Mouse (Mus musculus) gastrocnemius, postnatal 14 days (tissue): ENCODE measurements around the gene Trim28. TPM values are rescaled to one million over a fixed set of nuclear protein-coding genes. Genes with fewer than 3 reads are reported as not detected.

Source experiments
- DNase-seq: peaks from one replicate; pipeline ENCODE4 v3.0.0; 2021; ENCODE audit warnings: mixed read lengths
- intact Hi-C: fragments of 180-260 bp; cut with DNase I; formaldehyde crosslinking; loops from one replicate; pipeline ENCODE4 v1.15.1; 2025; ENCODE audit warnings: low total_unique reads
- total RNA-seq, 2 experiments: library from RNA; stranded (reverse); gene quantifications; 2 replicates each; pipeline ENCODE4 v1.2.3; 2021

The Trim28 gene
- total RNA-seq, 2 experiments from 2014 or later, result 67.0 to 85.9 TPM

- DNase-seq, result no peak
- intact Hi-C loops, result no loop called here
Observed at GRCm38 (mm10) chr7:13025511-13026112, 26.7 kb downstream of the Trim28 start.

- intact Hi-C loops, result no loop called here
- DNase-seq, result no peak
Observed at GRCm38 (mm10) chr7:13028986-13029385, 30.1 kb downstream of the Trim28 start.

- intact Hi-C loops, result no loop called here
Observed at GRCm38 (mm10) chr7:13031069-13031468, 32.2 kb downstream of the Trim28 start.

GRCm38 (mm10) chr7:13031983-13032382, 33.1 kb downstream of the Trim28 start:
- intact Hi-C loops, result no loop called here
- no peak for DNase-seq

More at GRCm38 (mm10) chr7:13031069-13031468, 32.2 kb downstream of the Trim28 start:
- no peak for DNase-seq

- no peak for DNase-seq
- intact Hi-C loops, result no loop called here
Observed at GRCm38 (mm10) chr7:13032541-13032940, 33.6 kb downstream of the Trim28 start.

- no peak for DNase-seq
- intact Hi-C loops, result no loop called here
Observed at GRCm38 (mm10) chr7:13033451-13034147, 34.7 kb downstream of the Trim28 start.

- intact Hi-C loops, result no loop called here
- DNase-seq, result peak; percentile 97
Observed at GRCm38 (mm10) chr7:13034148-13034977, 35.4 kb downstream of the Trim28 start, which contains the start of gene Chmp2a. Gene Chmp2a (minus strand): TSS chr7:13034807.

- DNase-seq, result no peak
- intact Hi-C loops, result no loop called here
Observed at GRCm38 (mm10) chr7:13035211-13035855, 36.4 kb downstream of the Trim28 start.

- no peak for DNase-seq
- intact Hi-C loops, result no loop called here
Observed at GRCm38 (mm10) chr7:13036806-13037205, 37.9 kb downstream of the Trim28 start.

- peak; percentile 48 for DNase-seq
- intact Hi-C loops, result no loop called here
Observed at GRCm38 (mm10) chr7:13037366-13037765, 38.5 kb downstream of the Trim28 start.

GRCm38 (mm10) chr7:13037901-13038555, 39.1 kb downstream of the Trim28 start, which contains the start of gene Ube2m:
Gene Ube2m (minus strand): TSS chr7:13038275.
- peak; percentile 98 for DNase-seq
- intact Hi-C loops, result no loop called here

- DNase-seq, result no peak
- intact Hi-C loops, result no loop called here
Observed at GRCm38 (mm10) chr7:13038621-13039169, 39.8 kb downstream of the Trim28 start.

GRCm38 (mm10) chr7:13039181-13039580, 40.3 kb downstream of the Trim28 start:
- intact Hi-C loops, result no loop called here
- no peak for DNase-seq

GRCm38 (mm10) chr7:13041256-13041655, 42.3 kb downstream of the Trim28 start:
- DNase-seq, result no peak
- intact Hi-C loops, result no loop called here

- no peak for DNase-seq
- intact Hi-C loops, result no loop called here
Observed at GRCm38 (mm10) chr7:13042511-13042910, 43.6 kb downstream of the Trim28 start.

GRCm38 (mm10) chr7:13043120-13043444, 44.2 kb downstream of the Trim28 start:
- no peak for DNase-seq
- intact Hi-C loops, result no loop called here

- intact Hi-C loops, result no loop called here
- DNase-seq, result no peak
Observed at GRCm38 (mm10) chr7:13043445-13044253, 44.7 kb downstream of the Trim28 start.

GRCm38 (mm10) chr7:13044254-13044625, 45.3 kb downstream of the Trim28 start:
- no peak for DNase-seq
- intact Hi-C loops, result no loop called here
